Mouse (Mus musculus): ENCODE data around the gene Was. TPM values are rescaled to one million over a fixed set of nuclear protein-coding genes. Genes with fewer than 3 reads are reported as not detected.
"Not testable (repeated sequence)": the region's sequence is repeated elsewhere in the genome, so short reads cannot be mapped to it uniquely, and the experiment has no call there.

Was gene
- polyA plus RNA-seq, 1 experiment from 2014 or later: 0.91 TPM

- Histone ChIP-seq H3K4me2 (replicated peaks; ENCODE audit: low read depth, low read length) (no peak overlapping the region), H3K9me3 (ENCODE audit: control insufficient read depth, low read length) (no peaks in the 10 kb centered on the region), H3K36me3 (ENCODE audit: control insufficient read depth, insufficient read depth, low read length) (no peaks in the 10 kb centered on the region), H3K27me3 (ENCODE audit: control insufficient read depth, insufficient read depth, low read length) (no peaks in the 10 kb centered on the region), H3K9ac (ENCODE audit: low read depth, low read length) (no peak overlapping the region), H3K4me3 (ENCODE audit: low read depth, low read length) (no peak overlapping the region), H3K27ac (ENCODE audit: low read depth, low read length) (no peak overlapping the region), H3K4me1 (replicated peaks; ENCODE audit: control insufficient read depth, insufficient read depth, low read length) (no peaks in the 10 kb centered on the region)
- ATAC-seq (ENCODE audit: low FRiP score): no peak
- 96% methylated on average over 3 of the region's 3 CpGs for WGBS
- DNase-seq (ENCODE audit: low spot score): no peak
These were observed 552 bp downstream of the Was start for GRCm38 (mm10) chrX:8089746-8090145.

DNA sequence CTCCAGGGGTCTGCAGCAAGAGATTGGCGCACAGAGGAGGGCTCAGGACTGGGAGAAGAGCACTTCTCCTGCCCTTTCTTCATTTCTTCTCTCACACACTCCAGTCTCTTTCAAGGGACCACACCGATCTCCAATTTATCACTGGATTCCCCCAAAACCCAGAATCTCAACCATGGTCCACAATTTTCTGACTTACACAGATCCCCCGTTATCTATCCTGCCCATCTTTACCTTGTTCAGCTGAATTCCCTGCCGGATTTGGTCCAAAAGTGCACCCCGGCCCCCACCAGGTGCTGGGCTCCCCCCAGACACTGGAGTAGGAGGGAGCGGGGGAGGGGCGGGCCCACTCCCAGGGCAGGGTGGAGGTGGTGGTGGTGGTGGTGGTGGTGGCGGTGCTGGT, 4.7 kb downstream of the Was start:
- H3K4me3 ChIP-seq (ENCODE audit: low read depth, low read length): no peak overlapping the region
- no peaks in the 10 kb centered on the region for H3K27me3 ChIP-seq (ENCODE audit: control insufficient read depth, insufficient read depth, low read length)
- no peaks in the 10 kb centered on the region for H3K4me1 ChIP-seq (replicated peaks; ENCODE audit: control insufficient read depth, insufficient read depth, low read length)
- H3K36me3 ChIP-seq (ENCODE audit: control insufficient read depth, insufficient read depth, low read length): no peaks in the 10 kb centered on the region
- no peak for ATAC-seq (ENCODE audit: low FRiP score)
- H3K4me2 ChIP-seq (replicated peaks; ENCODE audit: low read depth, low read length): no peak overlapping the region
- H3K9ac ChIP-seq (ENCODE audit: low read depth, low read length): no peak overlapping the region
- WGBS: 86% methylated on average over 6 of the region's 8 CpGs
- DNase-seq (ENCODE audit: low spot score): no peak
- no peak overlapping the region for H3K27ac ChIP-seq (ENCODE audit: low read depth, low read length)
- no peaks in the 10 kb centered on the region for H3K9me3 ChIP-seq (ENCODE audit: control insufficient read depth, low read length)

- no peak for DNase-seq (ENCODE audit: low spot score)
These were observed 5.5 kb downstream of the Was start for GRCm38 (mm10) chrX:8084771-8085259.

GRCm38 (mm10) chrX:8075104-8075503, 15.2 kb downstream of the Was start:
- peak overlapping the region; percentile 49 for H3K4me3 ChIP-seq (ENCODE audit: low read depth, low read length)
- peak overlapping the region; percentile 44; the same call in 1 of the 2 replicates for H3K9ac ChIP-seq (ENCODE audit: low read depth, low read length)
- H3K27me3 ChIP-seq (ENCODE audit: control insufficient read depth, insufficient read depth, low read length): no peaks in the 10 kb centered on the region
- H3K36me3 ChIP-seq (ENCODE audit: control insufficient read depth, insufficient read depth, low read length): no peaks in the 10 kb centered on the region
- 40% methylated on average over 3 of the region's 3 CpGs for WGBS
- H3K4me1 ChIP-seq (replicated peaks; ENCODE audit: control insufficient read depth, insufficient read depth, low read length): no peaks in the 10 kb centered on the region
- DNase-seq (ENCODE audit: low spot score): no peak
- peak overlapping the region; percentile 43 for H3K4me2 ChIP-seq (replicated peaks; ENCODE audit: low read depth, low read length)
- H3K9me3 ChIP-seq (ENCODE audit: control insufficient read depth, low read length): no peaks in the 10 kb centered on the region
- peak overlapping the region; percentile 71 for H3K27ac ChIP-seq (ENCODE audit: low read depth, low read length)
- peak; percentile 43 for ATAC-seq (ENCODE audit: low FRiP score)

More at GRCm38 (mm10) chrX:8084771-8085259, 5.5 kb downstream of the Was start:
- Histone ChIP-seq H3K9me3 (ENCODE audit: control insufficient read depth, low read length) (no peaks in the 10 kb centered on the region), H3K9ac (ENCODE audit: low read depth, low read length) (no peak overlapping the region), H3K4me2 (replicated peaks; ENCODE audit: low read depth, low read length) (no peak overlapping the region), H3K4me3 (ENCODE audit: low read depth, low read length) (no peak overlapping the region), H3K36me3 (ENCODE audit: control insufficient read depth, insufficient read depth, low read length) (no peaks in the 10 kb centered on the region), H3K4me1 (replicated peaks; ENCODE audit: control insufficient read depth, insufficient read depth, low read length) (no peaks in the 10 kb centered on the region), H3K27ac (ENCODE audit: low read depth, low read length) (no peak overlapping the region), H3K27me3 (ENCODE audit: control insufficient read depth, insufficient read depth, low read length) (no peaks in the 10 kb centered on the region)
- no peak for ATAC-seq (ENCODE audit: low FRiP score)
- WGBS: 90% methylated on average over 6 of the region's 6 CpGs

DNA sequence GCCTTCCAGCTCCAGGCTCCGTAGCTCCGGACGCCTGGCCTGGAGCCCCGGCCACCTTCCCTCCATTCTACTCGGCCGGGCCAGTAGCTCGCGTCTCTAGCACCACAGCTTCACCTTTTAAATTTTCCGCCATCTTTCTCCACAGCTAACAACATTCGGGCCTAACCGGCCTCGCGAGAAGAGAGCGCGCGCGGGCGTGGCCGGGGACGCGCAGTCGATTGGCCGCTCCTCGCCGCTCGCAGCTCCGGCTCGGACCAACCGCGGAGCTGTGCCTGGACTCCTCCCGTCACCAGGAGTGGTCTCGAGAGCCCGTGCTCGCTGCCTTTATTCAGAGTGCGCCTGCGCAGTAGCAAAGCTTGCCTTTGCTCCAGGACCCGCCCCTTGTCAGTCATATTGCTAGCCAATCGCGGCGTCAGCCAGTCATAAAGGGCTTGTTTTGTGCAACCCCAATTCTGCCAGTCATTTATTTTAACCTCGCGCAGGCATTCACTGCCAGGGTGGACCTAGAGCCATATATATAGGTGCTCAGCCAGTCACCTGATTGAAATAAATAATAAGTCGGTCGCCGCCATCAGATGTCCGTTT, 15.8 kb downstream of the Was start, which contains the start of gene Suv39h1:
Gene Suv39h1 (minus strand): TSS at position 331 of the 585 bp plus-strand sequence.
- Histone ChIP-seq H3K4me1 (replicated peaks; ENCODE audit: control insufficient read depth, insufficient read depth, low read length) (no peaks in the 10 kb centered on the region), H3K36me3 (ENCODE audit: control insufficient read depth, insufficient read depth, low read length) (no peaks in the 10 kb centered on the region), H3K9ac (ENCODE audit: low read depth, low read length) (peak within 1 kb of the TSS; percentile 62), H3K27ac (ENCODE audit: low read depth, low read length) (peak within 1 kb of the TSS; percentile 71), H3K9me3 (ENCODE audit: control insufficient read depth, low read length) (no peaks in the 10 kb centered on the region), H3K4me3 (ENCODE audit: low read depth, low read length) (peak within 1 kb of the TSS; percentile 49), H3K27me3 (ENCODE audit: control insufficient read depth, insufficient read depth, low read length) (no peaks in the 10 kb centered on the region), H3K4me2 (replicated peaks; ENCODE audit: low read depth, low read length) (peak within 1 kb of the TSS; percentile 44)
- peak; percentile 97 for ATAC-seq (ENCODE audit: low FRiP score)
- DNase-seq (ENCODE audit: low spot score): peak; percentile 88
- WGBS: 22% methylated on average over 44 of the region's 46 CpGs

DNA sequence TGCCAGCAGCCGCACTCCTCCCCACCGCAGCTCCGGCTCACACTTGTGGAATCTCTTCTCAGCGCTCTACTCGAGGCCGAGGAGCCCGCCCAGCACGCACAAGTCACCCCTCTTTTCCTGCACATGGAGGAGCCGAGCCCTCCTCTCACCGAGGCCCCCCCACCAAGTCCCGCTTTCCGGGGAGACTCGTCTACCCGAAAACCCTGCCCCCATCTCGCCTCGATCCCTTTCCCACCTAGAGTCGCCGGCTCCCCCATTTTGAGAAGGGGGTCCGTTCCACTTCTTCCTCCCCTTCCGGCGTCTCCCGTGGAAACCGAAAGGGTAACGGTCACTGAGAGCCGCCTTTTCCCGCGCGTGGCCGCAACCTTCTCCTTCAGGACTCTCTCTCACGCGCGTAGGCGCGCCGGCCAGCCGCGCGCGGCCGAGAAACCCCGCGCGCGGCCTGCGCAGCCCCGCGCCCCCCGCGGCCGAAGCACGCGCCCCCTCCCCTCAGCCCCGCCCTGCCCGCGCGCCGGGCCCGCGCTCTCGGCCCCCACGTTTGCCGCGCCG, 16.3 kb downstream of the Was start:
- peak overlapping the region; percentile 70 for H3K27ac ChIP-seq (ENCODE audit: low read depth, low read length)
- peak; percentile 41 for DNase-seq (ENCODE audit: low spot score)
- no peaks in the 10 kb centered on the region for H3K27me3 ChIP-seq (ENCODE audit: control insufficient read depth, insufficient read depth, low read length)
- H3K4me2 ChIP-seq (replicated peaks; ENCODE audit: low read depth, low read length): peak overlapping the region; percentile 44
- no peaks in the 10 kb centered on the region for H3K4me1 ChIP-seq (replicated peaks; ENCODE audit: control insufficient read depth, insufficient read depth, low read length)
- ATAC-seq (ENCODE audit: low FRiP score): peak; percentile 37
- WGBS: 14% methylated on average over 54 of the region's 64 CpGs
- no peaks in the 10 kb centered on the region for H3K9me3 ChIP-seq (ENCODE audit: control insufficient read depth, low read length)
- peak overlapping the region; percentile 49 for H3K4me3 ChIP-seq (ENCODE audit: low read depth, low read length)
- no peaks in the 10 kb centered on the region for H3K36me3 ChIP-seq (ENCODE audit: control insufficient read depth, insufficient read depth, low read length)
- H3K9ac ChIP-seq (ENCODE audit: low read depth, low read length): peak overlapping the region; percentile 62

GRCm38 (mm10) chrX:8069166-8069565, 21.1 kb downstream of the Was start:
- no peaks in the 10 kb centered on the region for H3K9me3 ChIP-seq (ENCODE audit: control insufficient read depth, low read length)
- no peaks in the 10 kb centered on the region for H3K4me1 ChIP-seq (replicated peaks; ENCODE audit: control insufficient read depth, insufficient read depth, low read length)
- no peak overlapping the region for H3K4me3 ChIP-seq (ENCODE audit: low read depth, low read length)
- DNase-seq (ENCODE audit: low spot score): no peak
- WGBS: 95% methylated on average over 1 of the region's 1 CpGs
- no peaks in the 10 kb centered on the region for H3K36me3 ChIP-seq (ENCODE audit: control insufficient read depth, insufficient read depth, low read length)
- H3K4me2 ChIP-seq (replicated peaks; ENCODE audit: low read depth, low read length): no peak overlapping the region
- H3K27me3 ChIP-seq (ENCODE audit: control insufficient read depth, insufficient read depth, low read length): no peaks in the 10 kb centered on the region
- no peak for ATAC-seq (ENCODE audit: low FRiP score)
- H3K27ac ChIP-seq (ENCODE audit: low read depth, low read length): no peak overlapping the region
- H3K9ac ChIP-seq (ENCODE audit: low read depth, low read length): no peak overlapping the region

DNA sequence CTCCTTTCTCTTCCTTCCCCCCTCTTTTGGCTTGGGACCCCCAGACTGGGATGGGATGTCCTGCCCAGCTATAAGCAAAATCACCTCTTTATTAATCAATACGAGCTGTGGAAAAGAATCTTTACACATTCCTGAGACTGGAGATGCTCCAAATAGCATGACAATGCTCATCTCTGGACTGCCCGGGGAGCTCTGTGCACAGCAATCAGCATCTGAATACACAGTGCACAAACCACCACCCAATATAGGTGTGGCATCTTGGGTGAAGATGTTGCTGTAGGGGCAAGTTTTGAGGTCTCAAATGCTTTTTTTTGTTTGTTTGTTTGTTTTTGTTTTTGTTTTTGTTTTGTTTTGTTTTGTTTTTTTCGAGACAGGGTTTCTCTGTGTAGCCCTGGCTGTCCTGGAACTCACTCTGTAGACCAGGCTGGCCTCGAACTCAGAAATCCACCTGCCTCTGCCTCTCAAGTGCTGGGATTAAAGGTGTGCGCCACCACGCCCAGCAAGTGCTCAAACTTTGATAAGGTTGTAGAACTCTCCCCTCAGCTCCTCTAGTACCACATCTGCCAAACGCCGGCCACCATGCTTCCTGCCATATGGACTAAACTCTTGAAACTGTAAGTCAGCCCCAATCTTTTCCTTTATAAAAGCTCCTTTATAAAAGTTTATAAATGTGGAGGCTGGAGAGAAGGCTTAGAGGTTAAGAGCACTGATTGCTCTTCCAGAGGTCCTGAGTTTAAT, 39.1 kb downstream of the Was start:
- not testable (repeated sequence) for H3K4me3 ChIP-seq (ENCODE audit: low read depth, low read length); H3K9ac ChIP-seq (ENCODE audit: low read depth, low read length); H3K9me3 ChIP-seq (ENCODE audit: control insufficient read depth, low read length); H3K27ac ChIP-seq (ENCODE audit: low read depth, low read length); ATAC-seq (ENCODE audit: low FRiP score); H3K27me3 ChIP-seq (ENCODE audit: control insufficient read depth, insufficient read depth, low read length); DNase-seq (ENCODE audit: low spot score); H3K4me2 ChIP-seq (replicated peaks; ENCODE audit: low read depth, low read length); H3K36me3 ChIP-seq (ENCODE audit: control insufficient read depth, insufficient read depth, low read length); H3K4me1 ChIP-seq (replicated peaks; ENCODE audit: control insufficient read depth, insufficient read depth, low read length)
- WGBS: 78% methylated on average over 7 of the region's 8 CpGs

Data from hindbrain, embryonic 11.5 days (tissue).